Comparison of ENCODE assay signal across 27 mouse cellular contexts in the genomic region with DNA sequence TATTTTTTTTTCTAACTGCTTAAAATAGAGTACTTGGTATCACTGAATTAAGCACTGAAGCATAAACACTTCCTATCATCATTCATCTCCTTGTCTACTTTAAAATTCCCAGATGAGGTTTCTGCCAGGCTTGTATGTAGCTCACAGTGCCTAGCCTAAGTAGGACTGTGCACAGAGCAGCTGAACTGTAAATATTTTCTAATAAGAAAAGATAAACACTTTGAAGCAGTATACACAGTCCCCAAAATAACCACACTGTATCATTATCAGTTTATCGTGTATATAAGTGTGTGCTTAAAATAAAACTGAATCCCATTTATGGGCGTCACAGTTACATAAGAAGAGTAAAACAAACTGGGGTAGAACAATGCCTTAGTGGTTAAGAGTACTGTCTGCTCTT.
DNase-seq lines count a peak whose midpoint lies in the region; ATAC-seq and TF ChIP-seq lines count a peak whose summit lies in the region.
"Had no signal": no experiment of that assay in that cellular context is flagged by ENCODE, and none has a peak within 500 bp of the region (broad histone marks: within the 10 kb centered on the region; RNA-seq: fewer than 3 reads in every experiment).

No protein-coding gene starts in this region.

- DNase-seq in lung, postnatal 4 days, result no peak
- DNase-seq in stomach, postnatal 0 days (ENCODE audit: low spot score), result no peak
- peak; percentile 28 for DNase-seq in lung, postnatal 25 days (ENCODE audit: low spot score)
- no peak for DNase-seq in left cerebral cortex, postnatal 10 days (ENCODE audit: extremely low spot score in 1 of 2, low spot score in 2 of 2)
- DNase-seq: adrenal gland, adult 8-10 months; adrenal gland, postnatal 25 days; cerebellum, adult 11-12 months; cerebellum, adult 8-10 months; cerebellum, postnatal 10 days; cerebellum, postnatal 36 days; embryo, embryonic 11 days; gastrocnemius, postnatal 25 days; heart, adult 18-20 months; heart, postnatal 14 days; heart, postnatal 4 days had no signal

- 26% methylated on average over 2 of the region's 2 CpGs for WGBS in lung, embryonic 15.5 days
- 43% methylated on average over 2 of the region's 2 CpGs for WGBS in stomach, embryonic 14.5 days
- WGBS in stomach, postnatal 0 days, result 40% methylated on average over 2 of the region's 2 CpGs
- WGBS in stomach, embryonic 16.5 days, result 35% methylated on average over 2 of the region's 2 CpGs

- TF ChIP-seq EP300 in stomach, postnatal 0 days (optimal IDR thresholded peaks at IDR 0.05), result no peak

- TF ChIP-seq CTCF in stomach, postnatal 0 days (IDR thresholded peaks at IDR 0.05; ENCODE audit: low read depth), result no peak

- H3K9me3 ChIP-seq in lung, embryonic 15.5 days, result no peaks in the 10 kb centered on the region
- H3K9me3 ChIP-seq in stomach, embryonic 14.5 days (ENCODE audit: control insufficient read depth, low read depth, low read length), result no peaks in the 10 kb centered on the region
- no peaks in the 10 kb centered on the region for H3K9me3 ChIP-seq in stomach, postnatal 0 days (ENCODE audit: control insufficient read depth, low read length)
- no peaks in the 10 kb centered on the region for H3K9me3 ChIP-seq in stomach, embryonic 16.5 days (replicated peaks; ENCODE audit: control insufficient read depth, low read length)
- H3K9me3 ChIP-seq: embryonic facial prominence, embryonic 10.5 days; embryonic facial prominence, embryonic 13.5 days; forebrain, embryonic 12.5 days; forebrain, embryonic 15.5 days; heart, embryonic 12.5 days; heart, embryonic 15.5 days had no signal

- intact Hi-C loops in left cerebral cortex, postnatal 10 days (cut with DNase I), result no loop called here

- H3K36me3 ChIP-seq in lung, embryonic 15.5 days, result no peaks in the 10 kb centered on the region
- no peaks in the 10 kb centered on the region for H3K36me3 ChIP-seq in stomach, embryonic 14.5 days (ENCODE audit: control insufficient read depth, insufficient read depth, low read length)
- no peaks in the 10 kb centered on the region for H3K36me3 ChIP-seq in stomach, postnatal 0 days (ENCODE audit: control insufficient read depth, insufficient read depth, low read length)
- no peaks in the 10 kb centered on the region for H3K36me3 ChIP-seq in stomach, embryonic 16.5 days (ENCODE audit: control insufficient read depth, insufficient read depth, low read length)
- H3K36me3 ChIP-seq: embryonic facial prominence, embryonic 10.5 days; embryonic facial prominence, embryonic 13.5 days; forebrain, embryonic 12.5 days; forebrain, embryonic 15.5 days; heart, embryonic 12.5 days; heart, embryonic 15.5 days had no signal

- ATAC-seq in lung, embryonic 15.5 days (ENCODE audit: borderline replicate concordance, extremely low read depth, low FRiP score, low TSS enrichment), result peak; percentile 94
- peak; percentile 74; the same call in 1 of the 2 replicates for ATAC-seq in stomach, embryonic 14.5 days (ENCODE audit: insufficient number of reproducible peaks, insufficient read depth, low FRiP score, low read depth)
- ATAC-seq in stomach, postnatal 0 days (ENCODE audit: low FRiP score, low TSS enrichment), result no peak; the same call in 1 of the 2 replicates
- ATAC-seq in stomach, embryonic 16.5 days (ENCODE audit: insufficient read depth, low FRiP score), result peak; percentile 86
- ATAC-seq in CD4-positive, CD25-positive, alpha-beta regulatory T cell, adult 4 months, result no peak
- ATAC-seq: activated CD4-positive, CD25-positive, alpha-beta regulatory T cell, adult 4 months; forebrain, embryonic 15.5 days had no signal

- H3K9ac ChIP-seq in lung, embryonic 15.5 days, result no peak overlapping the region
- no peak overlapping the region for H3K9ac ChIP-seq in stomach, embryonic 14.5 days (replicated peaks; ENCODE audit: low read depth, low read length)
- no peak overlapping the region for H3K9ac ChIP-seq in stomach, postnatal 0 days (ENCODE audit: low read length)
- H3K9ac ChIP-seq in stomach, embryonic 16.5 days (ENCODE audit: low read length), result no peak overlapping the region
- H3K9ac ChIP-seq: embryonic facial prominence, embryonic 13.5 days; forebrain, embryonic 12.5 days; forebrain, embryonic 15.5 days; heart, embryonic 12.5 days; heart, embryonic 15.5 days had no signal

- H3K27ac ChIP-seq in lung, embryonic 15.5 days, result peak overlapping the region; percentile 55; the same call in 1 of the 2 replicates
- H3K27ac ChIP-seq in stomach, embryonic 14.5 days (ENCODE audit: low read length), result no peak overlapping the region
- no peak overlapping the region for H3K27ac ChIP-seq in stomach, postnatal 0 days (replicated peaks)
- no peak overlapping the region for H3K27ac ChIP-seq in stomach, embryonic 16.5 days (ENCODE audit: low read length)
- H3K27ac ChIP-seq: embryonic facial prominence, embryonic 10.5 days; embryonic facial prominence, embryonic 13.5 days; forebrain, embryonic 12.5 days; forebrain, embryonic 15.5 days; heart, embryonic 15.5 days had no signal

- H3K4me3 ChIP-seq in lung, embryonic 15.5 days, result no peak overlapping the region
- no peak overlapping the region for H3K4me3 ChIP-seq in stomach, embryonic 14.5 days (ENCODE audit: low read depth, low read length)
- H3K4me3 ChIP-seq in stomach, postnatal 0 days (ENCODE audit: low read depth, low read length), result no peak overlapping the region
- no peak overlapping the region for H3K4me3 ChIP-seq in stomach, embryonic 16.5 days (replicated peaks; ENCODE audit: low read length)
- H3K4me3 ChIP-seq: embryonic facial prominence, embryonic 10.5 days; embryonic facial prominence, embryonic 13.5 days; erythroblast, embryonic 14.5 days; forebrain, embryonic 12.5 days; forebrain, embryonic 15.5 days; heart, embryonic 12.5 days; heart, embryonic 15.5 days had no signal

- no peak overlapping the region for H3K4me2 ChIP-seq in lung, embryonic 15.5 days
- no peak overlapping the region for H3K4me2 ChIP-seq in stomach, embryonic 14.5 days (replicated peaks; ENCODE audit: low read depth, low read length)
- H3K4me2 ChIP-seq in stomach, postnatal 0 days (replicated peaks; ENCODE audit: low read depth), result no peak overlapping the region
- no peak overlapping the region for H3K4me2 ChIP-seq in stomach, embryonic 16.5 days (ENCODE audit: low read depth, low read length)
- H3K4me2 ChIP-seq: embryonic facial prominence, embryonic 13.5 days; forebrain, embryonic 12.5 days; forebrain, embryonic 15.5 days; heart, embryonic 12.5 days; heart, embryonic 15.5 days had no signal

- H3K27me3 ChIP-seq in lung, embryonic 15.5 days, result no peaks in the 10 kb centered on the region
- H3K27me3 ChIP-seq in stomach, embryonic 14.5 days (ENCODE audit: control insufficient read depth, insufficient read depth, low read length), result no peaks in the 10 kb centered on the region
- H3K27me3 ChIP-seq in stomach, postnatal 0 days (ENCODE audit: control insufficient read depth, insufficient read depth, low read length), result no peaks in the 10 kb centered on the region
- H3K27me3 ChIP-seq in stomach, embryonic 16.5 days (ENCODE audit: control insufficient read depth, insufficient read depth, low read length), result no peaks in the 10 kb centered on the region
- H3K27me3 ChIP-seq: embryonic facial prominence, embryonic 13.5 days; forebrain, embryonic 12.5 days; forebrain, embryonic 15.5 days; heart, embryonic 12.5 days; heart, embryonic 15.5 days had no signal

- no peaks in the 10 kb centered on the region for H3K4me1 ChIP-seq in lung, embryonic 15.5 days
- H3K4me1 ChIP-seq in stomach, embryonic 14.5 days (ENCODE audit: control insufficient read depth, insufficient read depth, low read length), result peaks cover 3% of the 10 kb centered on the region; the same call in 1 of the 2 replicates
- no peaks in the 10 kb centered on the region for H3K4me1 ChIP-seq in stomach, postnatal 0 days (replicated peaks; ENCODE audit: control insufficient read depth, insufficient read depth)
- no peaks in the 10 kb centered on the region for H3K4me1 ChIP-seq in stomach, embryonic 16.5 days (ENCODE audit: control insufficient read depth, insufficient read depth, low read length)
- H3K4me1 ChIP-seq: embryonic facial prominence, embryonic 10.5 days; embryonic facial prominence, embryonic 13.5 days; heart, embryonic 12.5 days; heart, embryonic 15.5 days had no signal

Comparison
In these comparisons a context has a peak if more than half of its experiments do, and no peak if none do; other contexts are left out.
1. ATAC-seq: peak in lung, embryonic 15.5 days (single experiment), stomach, embryonic 14.5 days (single experiment) and stomach, embryonic 16.5 days (single experiment); none in stomach, postnatal 0 days (single experiment) and CD4-positive, CD25-positive, alpha-beta regulatory T cell, adult 4 months (single experiment).